Mouse (Mus musculus): Measurements from ENCODE around the gene Avil.
"Not testable (repeated sequence)": the region's sequence is repeated elsewhere in the genome, so short reads cannot be mapped to it uniquely, and the experiment has no call there.

The Avil gene

GRCm38 (mm10) chr10:127061513-127061912 is 61.0 kb downstream of the Avil start:
- DNase-seq: no peak

GRCm38 (mm10) chr10:127062101-127062500 is 61.6 kb downstream of the Avil start:
- DNase-seq: not testable (repeated sequence)

- no peak for DNase-seq
Measured at GRCm38 (mm10) chr10:127062503-127062902, 62.0 kb downstream of the Avil start.

- DNase-seq: peak; percentile 98
Measured at GRCm38 (mm10) chr10:127063239-127063872, 62.8 kb downstream of the Avil start, which contains the start of gene Cdk4. Gene Cdk4 (plus strand): TSS chr10:127063534.

GRCm38 (mm10) chr10:127063913-127064870 is 63.7 kb downstream of the Avil start:
- DNase-seq: no peak

GRCm38 (mm10) chr10:127065981-127066380 is 65.5 kb downstream of the Avil start:
- no peak for DNase-seq

- DNase-seq: no peak
Measured at GRCm38 (mm10) chr10:127066519-127067018, 66.1 kb downstream of the Avil start.

GRCm38 (mm10) chr10:127068360-127069038 is 68.0 kb downstream of the Avil start:
- no peak for DNase-seq

GRCm38 (mm10) chr10:127069281-127070189 is 69.0 kb downstream of the Avil start:
- DNase-seq: no peak
